22 mouse cellular contexts compared by ENCODE assay signal in genomic region chr13:69330412-69331000, GRCm38 (mm10).
A peak's percentile ranks its signal among the peaks of the same experiment; 100 is the strongest.
DNase-seq lines count a peak whose midpoint lies in the region; ATAC-seq lines count a peak whose summit lies in the region.
"Had no signal": no experiment of that assay in that cellular context is flagged by ENCODE, and none has a peak within 500 bp of the region (broad histone marks: within the 10 kb centered on the region; RNA-seq: fewer than 3 reads in every experiment).

No protein-coding gene starts in this region.

- no peak overlapping the region for H3K4me3 ChIP-seq in intestine, embryonic 14.5 days (ENCODE audit: low read depth, low read length)
- no peak overlapping the region for H3K4me3 ChIP-seq in intestine, embryonic 15.5 days (replicated peaks)
- H3K4me3 ChIP-seq: limb, embryonic 15.5 days; liver, embryonic 15.5 days; midbrain, embryonic 10.5 days had no signal

- DNase-seq in intestine, embryonic 14.5 days (ENCODE audit: low spot score), result peak; percentile 9
- DNase-seq in brain, adult 2 months (ENCODE audit: low read depth, low spot score), result peak; percentile 86
- peak; percentile 31 to 60 for DNase-seq in left cerebral cortex, adult 18-20 months (ENCODE audit: low spot score in 2 of 2)
- DNase-seq in right cerebral cortex, postnatal 10 days (ENCODE audit: low spot score in 2 of 2), result peak; percentile 49 to 52
- no peak for DNase-seq in kidney, postnatal 14 days
- no peak for DNase-seq in urinary bladder, postnatal 25 days (ENCODE audit: low spot score)
- DNase-seq: adrenal gland, postnatal 14 days; cerebellum, adult 11 months; cerebellum, postnatal 36 days; gastrocnemius, postnatal 25 days; kidney, adult 18-20 months; kidney, postnatal 36 days had no signal

- no peaks in the 10 kb centered on the region for H3K4me1 ChIP-seq in intestine, embryonic 14.5 days (replicated peaks; ENCODE audit: control insufficient read depth, insufficient read depth, low read length)
- H3K4me1 ChIP-seq in intestine, embryonic 15.5 days (replicated peaks), result no peaks in the 10 kb centered on the region
- H3K4me1 ChIP-seq: limb, embryonic 15.5 days; liver, embryonic 15.5 days; midbrain, embryonic 10.5 days had no signal

- H3K4me2 ChIP-seq in intestine, embryonic 14.5 days (ENCODE audit: low read length), result no peak overlapping the region
- no peak overlapping the region for H3K4me2 ChIP-seq in intestine, embryonic 15.5 days (replicated peaks)
- H3K4me2 ChIP-seq: limb, embryonic 15.5 days; liver, embryonic 15.5 days had no signal

- no peaks in the 10 kb centered on the region for H3K27me3 ChIP-seq in intestine, embryonic 14.5 days (replicated peaks; ENCODE audit: control insufficient read depth, insufficient read depth, low read length)
- H3K27me3 ChIP-seq in intestine, embryonic 15.5 days (replicated peaks), result no peaks in the 10 kb centered on the region
- H3K27me3 ChIP-seq: limb, embryonic 15.5 days; liver, embryonic 15.5 days had no signal

- ATAC-seq in intestine, embryonic 14.5 days (replicated peaks; ENCODE audit: low FRiP score, low TSS enrichment, low read depth), result no peak
- no peak for ATAC-seq in intestine, embryonic 15.5 days
- ATAC-seq: activated CD4-positive, CD25-positive, alpha-beta regulatory T cell, adult 4 months; CD4-positive, CD25-positive, alpha-beta regulatory T cell, adult 4 months; hindbrain, postnatal 0 days; Patski had no signal

- WGBS in intestine, embryonic 14.5 days, result 74% methylated on average over 8 of the region's 8 CpGs
- whole genome bisulfite sequencing in intestine, embryonic 15.5 days, result 71% methylated on average over 8 of the region's 8 CpGs

- no peaks in the 10 kb centered on the region for H3K9me3 ChIP-seq in intestine, embryonic 14.5 days (ENCODE audit: control insufficient read depth, low read length)
- no peaks in the 10 kb centered on the region for H3K9me3 ChIP-seq in intestine, embryonic 15.5 days
- H3K9me3 ChIP-seq: limb, embryonic 15.5 days; liver, embryonic 15.5 days; midbrain, embryonic 10.5 days had no signal

- no peak overlapping the region for H3K27ac ChIP-seq in intestine, embryonic 14.5 days (ENCODE audit: low read depth)
- no peak overlapping the region for H3K27ac ChIP-seq in intestine, embryonic 15.5 days
- H3K27ac ChIP-seq: hindbrain, postnatal 0 days; limb, embryonic 15.5 days; liver, embryonic 15.5 days; macrophage; midbrain, embryonic 10.5 days; stomach, postnatal 0 days had no signal

- H3K9ac ChIP-seq in intestine, embryonic 14.5 days (ENCODE audit: low read length), result no peak overlapping the region
- H3K9ac ChIP-seq in intestine, embryonic 15.5 days, result no peak overlapping the region
- H3K9ac ChIP-seq: limb, embryonic 15.5 days; liver, embryonic 15.5 days had no signal

- no peaks in the 10 kb centered on the region for H3K36me3 ChIP-seq in intestine, embryonic 14.5 days (ENCODE audit: control insufficient read depth, insufficient read depth, low read length)
- no peaks in the 10 kb centered on the region for H3K36me3 ChIP-seq in intestine, embryonic 15.5 days
- H3K36me3 ChIP-seq: limb, embryonic 15.5 days; liver, embryonic 15.5 days; midbrain, embryonic 10.5 days had no signal

Comparison
In these comparisons a context has a peak if more than half of its experiments do, and no peak if none do; other contexts are left out.
1. DNase-seq: peak in intestine, embryonic 14.5 days (single experiment), brain, adult 2 months (single experiment), left cerebral cortex, adult 18-20 months (2 of 2) and right cerebral cortex, postnatal 10 days (2 of 2); none in kidney, postnatal 14 days (single experiment) and urinary bladder, postnatal 25 days (single experiment).